Mouse (Mus musculus) urinary bladder, postnatal 4 days (tissue): ENCODE data around the gene Otud1.

Experiments
- DNase-seq, 2 experiments: peaks; one replicate each; pipeline ENCODE4 v3.0.0; 2021 to 2022; ENCODE audit warnings: low spot score in 2 of 2

Otud1 gene

GRCm38 (mm10) chr2:19657158-19657874 lies at the start of gene Otud1:
Otud1 (plus strand) TSS chr2:19657752.
- DNase-seq = peak; percentile 94

- no peak for DNase-seq
Measured at GRCm38 (mm10) chr2:19607852-19608251, 49.7 kb upstream of the Otud1 start.

- no peak for DNase-seq
Measured at GRCm38 (mm10) chr2:19608410-19609073, 49.0 kb upstream of the Otud1 start.

GRCm38 (mm10) chr2:19622041-19622440 lies 35.5 kb upstream of the Otud1 start:
- no peak for DNase-seq

- DNase-seq = no peak
Measured at GRCm38 (mm10) chr2:19627044-19627443, 30.5 kb upstream of the Otud1 start.

- no peak for DNase-seq
Measured at GRCm38 (mm10) chr2:19627920-19628608, 29.5 kb upstream of the Otud1 start.

GRCm38 (mm10) chr2:19630544-19630943 lies 27.0 kb upstream of the Otud1 start:
- no peak for DNase-seq

- no peak for DNase-seq
Measured at GRCm38 (mm10) chr2:19633406-19633920, 24.1 kb upstream of the Otud1 start.

GRCm38 (mm10) chr2:19645182-19645581 lies 12.4 kb upstream of the Otud1 start:
- DNase-seq = no peak

- DNase-seq = no peak
Measured at GRCm38 (mm10) chr2:19646144-19646543, 11.4 kb upstream of the Otud1 start.

- DNase-seq = no peak
Measured at GRCm38 (mm10) chr2:19646910-19647309, 10.6 kb upstream of the Otud1 start.

- no peak for DNase-seq
Measured at GRCm38 (mm10) chr2:19656436-19656835, 1.1 kb upstream of the Otud1 start.

GRCm38 (mm10) chr2:19657881-19658589 lies 483 bp downstream of the Otud1 start:
- DNase-seq = peak; percentile 50 to 69

- DNase-seq = peak in 1 of 2 experiments; percentile 21
Measured at GRCm38 (mm10) chr2:19658661-19659384, 1.3 kb downstream of the Otud1 start.

- no peak for DNase-seq
Measured at GRCm38 (mm10) chr2:19660875-19661274, 3.3 kb downstream of the Otud1 start.

- no peak for DNase-seq
Measured at GRCm38 (mm10) chr2:19663146-19663848, 5.7 kb downstream of the Otud1 start.

GRCm38 (mm10) chr2:19664147-19664546 lies 6.6 kb downstream of the Otud1 start:
- no peak for DNase-seq

- no peak for DNase-seq
Measured at GRCm38 (mm10) chr2:19664555-19665475, 7.3 kb downstream of the Otud1 start.

GRCm38 (mm10) chr2:19665841-19666240 lies 8.3 kb downstream of the Otud1 start:
- DNase-seq = no peak
